26 mouse cellular contexts compared by ENCODE assay signal in genomic region chr8:88991176-88991575, GRCm38 (mm10). TPM values are rescaled to one million over a fixed set of nuclear protein-coding genes. Genes with fewer than 3 reads are reported as not detected.
DNase-seq lines count a peak whose midpoint lies in the region; ATAC-seq and TF ChIP-seq lines count a peak whose summit lies in the region.
"Had no signal": no experiment of that assay in that cellular context is flagged by ENCODE, and none has a peak within 500 bp of the region (broad histone marks: within the 10 kb centered on the region; RNA-seq: fewer than 3 reads in every experiment).

No protein-coding gene starts in this region.

- no peak overlapping the region for H3K27ac ChIP-seq in liver, embryonic 11.5 days (ENCODE audit: low read depth, low read length)
- peak overlapping the region; percentile 88 for H3K27ac ChIP-seq in ES-E14 (ENCODE audit: insufficient read depth, low read depth, low read length, poor library complexity, severe bottlenecking)
- H3K27ac ChIP-seq: embryonic facial prominence, embryonic 15.5 days; forebrain, embryonic 10.5 days; heart, embryonic 13.5 days; hindbrain, embryonic 15.5 days had no signal

- no peaks in the 10 kb centered on the region for H3K36me3 ChIP-seq in liver, embryonic 11.5 days (ENCODE audit: control insufficient read depth, insufficient read depth, low read length)
- no peaks in the 10 kb centered on the region for H3K36me3 ChIP-seq in ES-E14 (ENCODE audit: control insufficient read depth, insufficient read depth, low read length, poor library complexity, severe bottlenecking)
- H3K36me3 ChIP-seq: embryonic facial prominence, embryonic 15.5 days; forebrain, embryonic 10.5 days; heart, embryonic 13.5 days; hindbrain, embryonic 15.5 days had no signal

- no peaks in the 10 kb centered on the region for H3K27me3 ChIP-seq in liver, embryonic 11.5 days (replicated peaks; ENCODE audit: control insufficient read depth, insufficient read depth, low read length)
- H3K27me3 ChIP-seq: embryonic facial prominence, embryonic 15.5 days had no signal

- ATAC-seq in liver, embryonic 11.5 days (replicated peaks; ENCODE audit: low FRiP score) = no peak
- no peak for ATAC-seq in frontal cortex, adult (ENCODE audit: low TSS enrichment)
- ATAC-seq: forebrain, embryonic 14.5 days had no signal

- no peaks in the 10 kb centered on the region for H3K9me3 ChIP-seq in liver, embryonic 11.5 days (ENCODE audit: control insufficient read depth, low read length)
- H3K9me3 ChIP-seq in ES-E14 (ENCODE audit: control insufficient read depth, insufficient read depth, low read depth, low read length) = no peaks in the 10 kb centered on the region
- H3K9me3 ChIP-seq: embryonic facial prominence, embryonic 15.5 days; forebrain, embryonic 10.5 days; heart, embryonic 13.5 days; hindbrain, embryonic 15.5 days had no signal

- H3K4me1 ChIP-seq in liver, embryonic 11.5 days (replicated peaks; ENCODE audit: control insufficient read depth, insufficient read depth, low read length) = no peaks in the 10 kb centered on the region
- peaks cover 26 to 34% of the 10 kb centered on the region in 2 experiments for H3K4me1 ChIP-seq in ES-E14 (ENCODE audit: control insufficient read depth in 2 of 2, insufficient read depth in 2 of 2, low read length in 2 of 2, poor library complexity in 1 of 2)
- H3K4me1 ChIP-seq: embryonic facial prominence, embryonic 15.5 days; heart, embryonic 13.5 days; hindbrain, embryonic 15.5 days had no signal

- DNase-seq in kidney, adult 9 months = peak; percentile 54
- DNase-seq in kidney, adult 18-20 months = no peak
- DNase-seq in liver = peak; percentile 16
- no peak for DNase-seq in liver, embryonic 11.5 days (ENCODE audit: low spot score)
- DNase-seq in ES-E14 (ENCODE audit: low read depth, low spot score) = no peak
- peak; percentile 73 for DNase-seq in yolk sac, embryonic 10.5 days (ENCODE audit: low spot score)
- DNase-seq in cerebellum, adult 11-12 months = no peak
- DNase-seq: adrenal gland, adult 2 months; adrenal gland, postnatal 25 days; cerebellum, adult 2 months; cerebellum, postnatal 14 days; embryo, embryonic 11 days; gastrocnemius, postnatal 36 days; heart, adult 11 months; heart, postnatal 36 days had no signal

- no peak overlapping the region for H3K4me2 ChIP-seq in liver, embryonic 11.5 days
- H3K4me2 ChIP-seq: embryonic facial prominence, embryonic 15.5 days; heart, embryonic 13.5 days; hindbrain, embryonic 15.5 days had no signal

- H3K9ac ChIP-seq in liver, embryonic 11.5 days (ENCODE audit: low read depth, low read length) = no peak overlapping the region
- H3K9ac ChIP-seq in ES-E14 (ENCODE audit: insufficient read depth, low read depth, low read length, poor library complexity, severe bottlenecking) = peak overlapping the region; percentile 51; the same call in 1 of the 2 replicates
- H3K9ac ChIP-seq: embryonic facial prominence, embryonic 15.5 days; heart, embryonic 13.5 days; hindbrain, embryonic 15.5 days had no signal

- in situ Hi-C loops in ES-E14 (cut with MboI; ENCODE audit: low sequenced_read_pairs in 2 of 2, unreplicated experiment in 2 of 2) = no loop called here

- WGBS in liver, embryonic 11.5 days = 45% methylated on average over 5 of the region's 5 CpGs

- H3K4me3 ChIP-seq in liver, embryonic 11.5 days (ENCODE audit: low read depth, low read length) = no peak overlapping the region
- peak overlapping the region in 1 of 2 experiments; percentile 6; a peak in 1 of 4 replicates for H3K4me3 ChIP-seq in ES-E14 (ENCODE audit: insufficient read depth in 1 of 2, low read depth in 1 of 2, low read length in 2 of 2, poor library complexity in 1 of 2, severe bottlenecking in 1 of 2)
- H3K4me3 ChIP-seq: embryonic facial prominence, embryonic 15.5 days; erythroblast, embryonic 14.5 days; forebrain, embryonic 10.5 days; heart, embryonic 13.5 days; hindbrain, embryonic 15.5 days had no signal

TF ChIP-seq in ES-E14, 5 proteins besides CTCF, POLR2A, EP300 and RAD21:
- TF ChIP-seq CHD2 (IDR thresholded peaks at IDR 0.05; ENCODE audit: low read depth, low read length) (no peak), HCFC1 (IDR thresholded peaks at IDR 0.05; ENCODE audit: borderline replicate concordance, insufficient read depth, low read length) (no peak), ZC3H11A (IDR thresholded peaks at IDR 0.05; ENCODE audit: borderline replicate concordance, low read depth, low read length) (no peak), ZNF384 (IDR thresholded peaks at IDR 0.05; ENCODE audit: low read depth, low read length) (no peak), MAFK (IDR thresholded peaks at IDR 0.05; ENCODE audit: insufficient read depth, low read depth, low read length) (no peak)

RNA-seq across cellular contexts. Expression of gene Sall1, which starts 52.8 kb away (rescaled TPM):
- polyA plus RNA-seq in liver, embryonic 11.5 days (2014; fragmentation: Nextera tagmentation; extraction: Ambion mirVana) = 2.4 and 2.6 TPM in 2 replicates
- total RNA-seq in ES-E14 (2012; rRNA removed) = 22.5 and 26.4 TPM in 2 replicates
- total RNA-seq: adrenal gland, postnatal 25 days; common myeloid progenitor, adult 5-6 weeks; gastrocnemius, adult 8-10 months; gastrocnemius, postnatal 36 days; MEL had no signal
- polyA plus RNA-seq: adrenal gland, adult 2 months; C2C12; erythroblast, embryonic 14.5 days had no signal

Comparison
In these comparisons a context has a peak if more than half of its experiments do, and no peak if none do; other contexts are left out.
1. DNase-seq: peak in kidney, adult 9 months (single experiment), liver (single experiment) and yolk sac, embryonic 10.5 days (single experiment); none in kidney, adult 18-20 months (single experiment), liver, embryonic 11.5 days (single experiment), ES-E14 (single experiment) and cerebellum, adult 11-12 months (single experiment).